Mouse (Mus musculus) pancreas, adult 10 weeks (tissue): ENCODE results near the gene Myrip. TPM values are rescaled to one million over a fixed set of nuclear protein-coding genes. Genes with fewer than 3 reads are reported as not detected.

Source experiments
- polyA plus RNA-seq: library from polyadenylated mRNA; stranded (reverse); fragments of 350-450 nt; fragmentation: Illumina TruSeq; extraction: RNeasy Lipid Tissue Mini Kit (QIAGEN cat#74804); gene quantifications from one replicate; pipeline ENCODE4 v1.2.3, GENCODE M21; 2015; ENCODE audit warnings: low read depth, low replicate concordance; ENCODE audit not compliant: insufficient read depth

Myrip gene
- 3.4 TPM for polyA plus RNA-seq

GRCm38 (mm10) chr9:120301213-120301612 lies at the start of gene Myrip:
Gene Myrip, plus strand, starts transcription at chr9:120301513.

GRCm38 (mm10) chr9:120492010-120492399 lies 190.7 kb downstream of the Myrip start, which contains the start of gene Eif1b:
Gene Eif1b, plus strand, starts transcription at chr9:120492232.

Other genes starting within 250 kb of the Myrip start
- 1.1 TPM for gene Cx3cr1, start 231.6 kb upstream of the Myrip start, polyA plus RNA-seq
- not detected for gene Ccr8, start 209.4 kb upstream of the Myrip start, polyA plus RNA-seq
- gene Slc25a38, start 191.1 kb upstream of the Myrip start, polyA plus RNA-seq: 9.4 TPM
- 607 TPM for gene Rpsa, start 173.8 kb upstream of the Myrip start, polyA plus RNA-seq
- not detected for gene Mobp, start 151.8 kb upstream of the Myrip start, polyA plus RNA-seq
- gene Eif1b, start 190.7 kb downstream of the Myrip start, polyA plus RNA-seq: 17.7 TPM
- gene Entpd3, start 238.3 kb downstream of the Myrip start, polyA plus RNA-seq: 5.2 TPM